Mouse (Mus musculus) fibroblast of lung, adult 2 months (primary cell): ENCODE data around the gene Shmt1.
A peak's percentile ranks its signal among the peaks of the same experiment; 100 is the strongest.

ENCODE experiments used
- DNase-seq: peaks from one replicate; pipeline ENCODE4 v3.0.0-alpha.2; 2011; ENCODE audit warnings: low read depth

Shmt1 gene

DNA sequence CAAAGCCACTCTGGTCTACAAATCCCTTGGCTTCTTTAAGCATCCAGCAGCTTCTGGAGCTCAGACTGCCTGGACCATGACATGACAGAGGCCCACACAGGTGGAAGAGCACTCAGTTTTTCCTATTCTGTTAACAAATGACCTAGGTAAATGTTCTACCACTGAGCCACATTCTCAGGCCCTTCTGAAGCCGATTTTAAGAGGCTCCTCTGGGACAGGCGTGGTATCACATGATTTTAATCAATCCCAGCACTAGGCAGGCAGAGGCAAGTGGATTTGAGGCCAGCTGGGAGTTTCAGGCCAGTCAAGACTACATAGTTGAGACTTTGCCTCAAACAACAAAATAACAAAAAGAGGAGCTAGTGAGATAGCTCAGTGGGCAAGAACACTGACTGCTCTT, 21.0 kb downstream of the Shmt1 start:
- DNase-seq, result no peak

DNA sequence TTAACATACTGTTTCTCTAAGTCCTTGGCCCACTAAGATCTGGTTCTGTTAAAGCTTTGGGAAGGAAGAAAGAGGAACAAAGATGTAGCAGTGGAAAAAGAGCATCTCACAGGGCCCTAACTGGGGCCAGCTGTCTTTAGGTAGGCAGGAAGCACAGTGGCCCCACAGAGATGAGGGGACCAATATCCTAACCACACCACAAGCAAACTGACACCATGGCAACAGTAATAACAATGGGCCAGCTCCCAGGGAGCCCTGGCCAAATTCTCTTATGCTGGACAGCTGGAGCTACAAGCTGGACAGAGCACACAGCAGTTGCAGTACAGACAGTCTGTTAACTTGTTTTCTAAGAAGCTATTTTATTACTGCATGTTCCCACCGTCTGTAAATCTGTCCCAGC, 23.9 kb downstream of the Shmt1 start:
- no peak for DNase-seq

DNA sequence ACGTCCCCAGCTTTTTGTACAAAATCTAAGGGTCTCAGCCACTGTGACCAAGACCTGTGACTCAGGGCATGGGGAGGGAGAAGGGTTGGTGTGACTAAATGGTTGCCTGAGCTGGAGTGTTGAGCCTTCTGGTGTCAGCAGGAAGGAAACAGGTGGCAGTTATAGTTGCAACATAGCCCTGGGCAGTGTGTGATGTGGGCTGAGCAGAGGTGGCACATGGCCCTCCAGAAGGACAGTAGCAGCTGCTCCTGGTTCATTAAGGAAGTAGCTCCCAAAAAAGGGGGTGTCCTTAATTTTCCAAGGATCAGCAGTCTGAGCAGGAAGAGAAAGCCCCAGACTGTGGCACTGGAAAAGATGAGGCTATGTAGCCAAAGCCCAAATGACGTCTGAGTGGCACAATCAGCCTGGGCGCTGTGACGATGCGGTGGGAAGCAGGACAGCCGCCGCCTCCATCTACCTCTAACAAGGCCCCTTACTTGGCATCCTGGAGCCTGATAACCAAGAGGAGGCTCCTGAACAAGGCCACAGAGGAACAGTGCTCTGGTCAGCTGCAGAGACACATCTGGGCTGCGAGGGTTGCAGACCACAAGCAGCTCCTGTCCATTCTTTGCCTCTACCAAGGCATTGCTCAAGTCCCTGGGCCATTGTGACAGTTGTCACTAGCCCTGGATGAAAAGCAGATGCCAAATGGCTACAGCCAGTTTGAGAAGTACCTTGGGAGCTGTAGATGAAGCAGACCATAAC, 27.2 kb downstream of the Shmt1 start:
- no peak for DNase-seq

DNA sequence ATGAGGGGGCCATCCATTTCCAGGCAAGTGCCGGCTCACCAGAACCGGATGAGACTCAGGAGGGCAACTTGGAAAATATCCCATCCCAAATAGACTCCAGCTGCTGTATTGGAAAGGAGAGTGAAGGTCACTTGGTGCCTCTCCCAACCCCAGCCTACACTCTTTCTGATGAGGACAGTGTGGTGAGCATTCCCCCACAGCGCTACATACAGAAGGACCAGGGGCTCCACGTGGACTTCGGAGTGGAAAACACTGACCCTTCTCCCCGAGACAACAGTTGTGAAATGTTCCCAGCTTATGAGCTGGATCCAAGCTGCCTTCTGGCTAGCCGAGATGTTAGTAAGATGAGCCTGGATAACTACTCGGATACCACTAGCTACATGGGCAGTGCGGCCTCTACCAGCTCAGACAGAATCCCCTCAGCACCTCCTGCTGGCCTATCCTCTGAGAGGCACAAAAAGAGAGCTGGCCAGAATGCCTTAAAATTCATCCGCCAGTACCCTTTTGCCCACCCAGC, 31.8 kb downstream of the Shmt1 start:
- no peak for DNase-seq

DNA sequence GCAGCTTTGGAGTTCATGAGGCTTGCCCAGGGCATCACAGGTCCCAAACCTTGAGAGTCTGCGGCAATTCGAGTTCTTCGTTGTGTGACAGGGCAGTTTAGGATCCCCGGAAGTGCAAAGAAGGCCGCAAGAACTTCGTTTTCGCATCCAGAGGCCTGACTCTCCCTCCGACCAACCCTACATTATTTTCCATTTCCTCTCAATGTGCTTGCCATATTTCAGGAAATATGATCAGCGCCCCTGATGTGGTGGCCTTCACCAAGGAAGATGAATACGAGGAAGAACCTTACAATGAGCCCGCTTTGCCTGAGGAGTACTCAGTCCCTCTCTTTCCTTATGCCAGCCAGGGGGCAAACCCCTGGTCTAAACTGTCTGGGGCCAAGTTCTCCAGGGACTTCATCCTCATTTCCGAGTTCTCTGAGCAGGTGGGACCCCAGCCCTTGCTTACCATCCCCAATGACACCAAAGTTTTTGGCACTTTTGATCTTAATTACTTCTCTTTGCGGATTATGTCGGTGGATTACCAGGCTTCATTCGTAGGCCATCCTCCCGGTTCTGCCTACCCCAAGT, 33.6 kb downstream of the Shmt1 start:
- no peak for DNase-seq

DNA sequence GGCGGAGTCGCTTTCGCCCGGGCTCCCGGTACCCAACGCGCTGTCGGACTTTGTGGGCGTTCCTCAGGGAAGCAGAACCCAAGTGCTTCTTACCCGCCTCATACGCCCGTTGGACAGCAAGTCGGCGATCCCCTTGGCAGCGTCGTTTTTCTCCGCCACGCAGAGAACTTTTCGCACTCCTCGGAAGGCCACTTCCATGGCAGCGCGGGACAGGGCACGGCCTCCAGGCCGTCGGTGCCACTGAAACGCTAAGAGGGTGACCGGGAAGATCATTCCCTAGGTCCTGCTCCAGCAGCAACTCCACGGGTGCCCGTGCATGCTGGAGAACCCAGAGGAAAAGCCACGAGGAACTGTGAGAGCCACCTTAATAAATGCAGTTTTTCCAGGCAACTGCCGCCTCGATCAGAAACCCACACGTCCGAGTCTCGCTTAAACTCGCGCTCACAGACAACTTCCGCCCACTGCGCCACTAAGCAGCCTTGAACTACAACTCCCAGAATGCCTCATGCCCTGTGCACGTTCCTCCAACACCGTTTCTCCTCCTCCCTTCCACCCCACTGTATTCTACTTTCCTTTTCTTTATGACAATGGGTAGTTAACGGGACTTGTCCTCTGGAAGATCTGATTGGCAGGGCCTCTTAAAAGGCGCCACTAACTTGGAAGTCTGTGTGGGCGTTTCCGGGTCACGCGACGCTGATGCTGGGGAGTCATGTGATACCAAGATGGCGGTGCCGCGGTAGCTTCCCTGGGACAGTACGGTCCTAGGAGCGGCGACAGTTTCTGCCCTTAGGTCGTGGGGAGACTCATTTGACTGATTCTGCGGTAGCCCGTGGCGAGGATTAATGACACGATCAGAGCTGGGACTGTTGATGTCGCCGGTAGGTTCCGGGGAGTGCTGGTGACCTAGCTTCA, 34.4 kb downstream of the Shmt1 start, which contains the start of the genes Top3a and Smcr8:
Gene Top3a, minus strand, starts transcription at position 537 of the 912 bp plus-strand sequence.
Gene Smcr8, plus strand, starts transcription at position 696 of the 912 bp plus-strand sequence.
- DNase-seq, result peak; percentile 87

DNA sequence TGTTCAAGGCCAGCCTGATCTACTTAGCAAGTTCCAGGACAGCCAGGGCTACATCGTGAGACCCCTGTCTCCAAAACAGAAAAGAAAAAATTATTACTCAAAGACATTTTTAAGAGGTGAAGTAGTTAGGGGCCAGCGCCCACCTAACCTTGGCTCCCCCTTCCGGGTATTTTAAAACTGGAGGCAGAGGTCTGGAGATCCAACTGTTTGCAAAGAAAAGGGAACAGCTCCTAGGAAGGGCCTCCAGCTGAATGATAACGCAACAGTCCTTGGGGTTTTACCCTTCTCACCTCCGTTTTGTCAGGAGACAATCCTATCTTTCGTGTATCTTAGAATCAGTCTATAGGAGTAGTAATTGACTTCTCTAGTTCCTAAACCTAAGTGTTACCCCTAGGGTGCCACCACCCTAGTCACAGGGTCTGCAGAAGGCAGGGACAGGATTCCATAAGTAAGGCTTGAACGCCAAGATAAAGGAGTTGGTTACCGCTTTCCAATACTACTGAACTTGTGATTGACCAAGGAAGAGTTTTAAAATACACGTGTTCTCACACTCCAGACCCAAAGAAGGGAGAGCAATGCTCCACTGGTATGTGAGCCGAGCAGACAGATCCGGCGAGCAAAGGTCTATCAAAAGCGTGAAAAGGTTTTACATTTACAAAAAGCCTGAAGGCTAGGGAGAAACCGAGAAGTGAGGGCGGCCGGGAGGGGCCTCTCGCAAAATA, 35.2 kb downstream of the Shmt1 start:
- no peak for DNase-seq

DNA sequence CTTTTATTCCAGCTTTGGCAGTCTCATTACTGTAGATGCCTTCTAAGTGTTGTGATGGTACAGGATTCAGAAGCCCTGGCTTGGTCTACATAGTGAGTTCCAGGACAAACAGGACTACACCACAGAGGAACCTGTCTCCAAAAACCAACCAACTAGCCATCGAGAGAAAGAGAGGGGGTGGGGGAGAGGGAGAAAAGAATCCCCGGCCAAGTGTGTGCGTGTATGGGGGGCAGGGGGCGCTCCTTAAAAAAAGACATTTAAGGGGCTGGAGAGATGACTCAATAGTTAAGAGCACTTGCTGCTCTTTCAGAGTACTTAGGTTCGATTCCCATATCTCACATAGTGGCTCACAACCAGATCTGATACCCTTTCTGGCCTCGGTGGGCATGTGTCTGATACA, 35.9 kb downstream of the Shmt1 start:
- no peak for DNase-seq

DNA sequence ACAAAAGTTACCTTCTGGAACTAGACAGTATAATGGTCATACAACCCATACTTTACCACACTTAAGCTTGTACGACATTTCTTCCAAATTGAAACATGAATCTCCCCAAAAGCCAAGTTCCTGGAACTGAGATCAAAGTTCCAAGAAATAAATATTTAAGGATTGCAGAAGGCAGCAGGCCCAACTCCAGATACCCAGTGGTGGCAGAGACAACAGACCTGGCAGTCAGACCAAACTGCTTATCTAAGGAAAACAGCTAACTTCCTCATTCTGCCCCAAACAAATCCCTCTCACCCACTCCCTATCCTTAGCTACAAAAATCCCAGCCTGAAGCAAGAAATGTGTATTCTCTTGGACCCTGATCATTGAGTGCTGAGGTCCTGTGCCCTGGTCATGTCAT, 36.7 kb downstream of the Shmt1 start:
- no peak for DNase-seq

DNA sequence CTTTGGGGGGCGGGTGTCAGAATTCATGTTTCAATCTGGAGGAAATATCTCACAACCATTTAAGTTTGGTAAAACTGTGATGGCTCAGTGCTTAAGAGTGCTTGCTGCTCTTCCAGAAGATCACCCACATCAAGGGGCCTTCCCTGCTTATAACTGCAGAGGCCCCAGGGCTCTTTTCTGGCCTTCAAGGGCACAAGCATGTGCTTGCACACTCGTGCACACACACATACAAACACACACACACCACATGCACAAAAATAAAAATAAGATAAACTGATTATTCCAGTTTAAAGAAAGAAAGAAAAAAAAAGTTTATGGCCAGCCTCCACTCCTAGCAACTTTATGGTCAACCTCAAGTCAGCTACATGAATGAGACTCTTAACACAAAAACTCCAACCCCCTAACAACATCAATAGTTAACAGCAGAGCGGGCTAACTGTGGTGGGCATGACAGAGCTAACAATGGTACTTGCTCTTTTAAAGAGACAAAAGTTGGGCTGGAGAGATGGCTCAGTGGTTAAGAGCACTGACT, 37.3 kb downstream of the Shmt1 start:
- no peak for DNase-seq

DNA sequence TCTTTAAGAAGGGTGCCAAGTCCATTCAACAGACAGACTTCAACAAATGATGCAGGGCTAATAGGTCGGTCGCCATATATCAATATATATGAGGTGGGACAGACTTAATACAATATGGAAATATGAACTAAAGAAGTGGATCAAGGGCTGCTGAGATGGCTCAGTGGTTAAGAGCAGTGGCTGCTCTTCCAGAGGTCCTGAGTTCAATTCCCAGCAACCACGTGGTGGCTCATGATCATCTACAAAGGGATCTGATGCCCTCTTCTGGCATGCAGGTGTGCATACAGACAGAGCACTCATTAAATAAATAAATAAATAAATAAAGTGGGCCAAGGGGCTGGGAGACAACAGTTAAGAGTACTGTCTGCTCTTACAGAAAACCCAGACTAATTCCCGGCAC, 39.4 kb downstream of the Shmt1 start:
- DNase-seq, result no peak

DNA sequence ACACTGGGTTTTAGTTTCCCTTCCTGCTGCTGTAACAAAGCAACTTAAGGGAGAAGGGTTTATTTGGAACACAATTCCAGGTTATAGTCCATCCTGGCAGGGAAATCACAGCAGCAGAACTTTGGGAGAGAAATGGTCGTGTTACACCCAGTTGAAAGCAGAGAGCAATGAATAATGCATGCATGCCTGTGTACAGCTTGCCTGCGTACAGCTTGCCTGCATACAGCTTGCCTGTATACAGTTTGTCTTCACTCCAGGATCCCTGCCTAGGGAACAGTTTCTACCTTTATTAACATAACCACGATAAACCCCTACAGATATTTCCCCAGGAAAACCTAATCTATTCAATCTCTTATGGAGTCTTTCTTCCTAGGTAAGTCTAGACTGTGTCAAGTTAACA, 40.7 kb downstream of the Shmt1 start:
- DNase-seq, result no peak

DNA sequence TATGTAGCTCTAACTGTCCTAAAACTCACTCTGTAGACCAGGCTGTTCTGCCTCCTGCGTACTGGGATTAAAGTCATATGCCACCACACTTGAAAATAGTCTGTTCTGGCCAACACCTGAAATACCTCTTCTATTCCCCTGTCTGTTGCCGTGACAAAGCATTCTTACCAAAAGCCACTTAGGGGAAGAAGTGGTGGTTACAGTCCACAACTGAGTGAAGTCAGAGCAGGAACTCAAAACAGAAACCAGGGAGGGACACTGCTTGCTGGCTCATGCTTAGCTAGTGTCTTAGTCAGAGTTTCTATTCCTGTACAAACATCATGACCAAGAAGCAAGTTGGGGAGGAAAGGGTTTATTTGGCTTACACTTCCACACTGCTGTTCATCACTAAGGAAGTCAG, 42.2 kb downstream of the Shmt1 start:
- DNase-seq, result no peak

DNA sequence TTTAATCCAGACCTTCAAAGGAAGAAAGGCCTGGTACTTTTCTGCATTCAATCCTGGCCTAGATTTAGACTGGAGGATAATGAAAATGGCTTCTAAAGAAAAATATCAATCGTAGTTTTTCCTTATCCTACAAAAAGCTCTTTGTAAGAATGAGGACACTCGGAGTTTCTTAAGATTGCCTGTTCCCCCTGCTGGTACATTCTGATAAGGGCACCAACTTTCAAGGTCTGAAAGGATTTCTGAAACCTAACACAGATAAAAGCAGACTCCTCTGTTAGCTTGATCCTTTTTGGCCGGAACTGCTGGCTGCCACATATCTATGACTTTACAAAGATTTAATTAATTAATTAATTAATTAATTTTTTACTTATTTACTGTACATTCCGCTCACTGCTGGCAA, 44.5 kb downstream of the Shmt1 start:
- DNase-seq, result no peak

DNA sequence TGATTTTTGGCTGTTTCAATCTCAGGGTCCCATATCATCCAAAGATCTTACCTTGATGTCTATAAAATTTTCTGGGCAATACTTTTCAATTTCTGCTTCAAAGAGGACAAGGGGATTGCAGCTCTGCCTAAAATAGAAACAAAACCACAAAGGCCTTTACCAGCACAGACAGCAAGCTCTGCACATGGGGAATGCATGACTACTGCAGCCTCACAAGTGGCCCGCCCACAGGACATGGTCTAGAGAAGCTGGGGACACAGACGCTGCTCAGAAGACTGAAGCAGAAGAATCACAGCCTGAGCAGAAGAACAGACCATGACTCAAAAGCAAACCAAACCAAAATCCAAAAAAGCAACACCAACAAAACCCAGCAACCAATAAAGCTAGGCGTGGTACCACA, 49.8 kb downstream of the Shmt1 start:
- DNase-seq, result no peak

DNA sequence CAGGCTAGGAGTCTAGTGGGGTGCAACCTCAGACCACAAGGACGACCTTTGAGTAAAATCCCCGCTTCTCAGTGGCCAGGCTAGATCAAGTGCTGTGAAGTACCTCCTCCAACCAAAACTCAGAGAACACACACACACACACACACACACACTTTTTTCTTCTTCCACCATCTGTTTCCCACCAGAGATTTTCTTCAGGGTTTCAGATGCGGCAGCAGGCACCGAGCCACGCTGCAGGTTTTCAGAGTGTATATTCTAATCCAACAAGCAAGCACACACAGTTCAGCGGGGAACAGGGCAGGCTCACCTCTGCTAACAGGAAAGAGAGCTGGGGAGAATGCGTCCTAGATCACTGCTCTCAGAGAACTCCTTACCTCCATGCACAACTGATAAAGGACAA, 55.9 kb downstream of the Shmt1 start:
- no peak for DNase-seq

DNA sequence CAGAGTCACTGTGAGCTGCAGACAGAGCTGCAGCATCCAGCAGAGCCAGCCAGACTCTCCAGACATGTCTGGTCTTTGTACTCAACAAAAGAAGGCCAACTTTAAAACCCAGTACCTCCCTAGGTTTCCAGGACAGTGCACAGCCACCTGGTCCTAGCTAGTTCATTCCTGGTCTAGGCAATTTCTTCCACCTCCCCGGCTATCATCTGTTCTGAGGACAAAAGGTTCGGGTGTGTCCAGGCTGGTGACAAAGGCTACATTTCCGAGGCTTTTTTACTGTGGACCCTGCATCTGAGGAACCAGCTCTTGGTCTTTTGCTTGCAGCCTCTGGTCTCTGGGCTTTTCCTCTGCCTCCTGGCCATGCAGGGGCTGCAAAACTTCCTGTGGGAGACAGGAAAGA, 71.2 kb downstream of the Shmt1 start:
- DNase-seq, result no peak
